Mouse (Mus musculus): ENCODE results near the gene Rpl18.

Gene Rpl18

GRCm38 (mm10) chr7:45727625-45728024 is 12.4 kb downstream of the Rpl18 start:
- TF ChIP-seq GATA4 (IDR thresholded peaks at IDR 0.05; ENCODE audit: insufficient replicate concordance, low read length) = no peak

DNA sequence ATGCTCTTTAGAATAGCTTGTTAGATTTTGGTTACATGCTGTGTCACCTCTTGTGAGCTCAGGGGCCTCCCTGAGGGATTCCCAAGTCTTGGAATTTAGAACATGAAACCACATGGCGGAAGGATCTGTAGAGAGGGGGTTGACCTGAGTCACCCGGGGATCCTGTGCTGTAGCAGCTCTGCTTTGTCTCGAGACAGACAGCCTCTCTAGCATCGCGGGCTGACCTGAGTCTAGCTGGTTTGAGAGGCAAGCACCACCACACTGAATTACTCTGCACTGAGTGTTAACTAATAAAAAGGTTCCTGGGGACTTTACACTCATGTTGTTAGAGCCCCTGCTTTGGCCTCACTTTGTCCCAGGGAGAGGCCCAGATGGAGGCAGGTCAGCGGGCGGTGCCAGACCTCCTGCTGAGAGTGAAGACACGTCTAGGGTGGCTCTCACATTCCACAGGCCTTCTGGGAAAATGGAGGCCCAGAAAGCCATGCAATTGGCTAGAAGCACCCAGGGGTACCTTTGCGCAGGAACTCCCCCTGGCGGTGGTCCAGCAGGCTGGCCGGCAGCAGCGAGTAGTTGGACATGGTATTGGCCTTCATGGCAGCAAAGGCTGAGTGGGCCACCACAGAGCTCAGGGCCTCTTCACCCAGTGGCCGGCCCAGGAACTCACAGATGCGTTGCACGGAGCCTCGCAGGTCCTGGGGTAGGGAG is 15.6 kb downstream of the Rpl18 start:
- no peak for TF ChIP-seq GATA4 (IDR thresholded peaks at IDR 0.05; ENCODE audit: insufficient replicate concordance, low read length)

- TF ChIP-seq GATA4 (IDR thresholded peaks at IDR 0.05; ENCODE audit: insufficient replicate concordance, low read length) = no peak
Observed at GRCm38 (mm10) chr7:45733477-45733876, 18.2 kb downstream of the Rpl18 start.

GRCm38 (mm10) chr7:45739162-45739763 is 24.0 kb downstream of the Rpl18 start:
- no peak for TF ChIP-seq GATA4 (IDR thresholded peaks at IDR 0.05; ENCODE audit: insufficient replicate concordance, low read length)

GRCm38 (mm10) chr7:45739820-45740219 is 24.6 kb downstream of the Rpl18 start:
- TF ChIP-seq GATA4 (IDR thresholded peaks at IDR 0.05; ENCODE audit: insufficient replicate concordance, low read length) = no peak

DNA sequence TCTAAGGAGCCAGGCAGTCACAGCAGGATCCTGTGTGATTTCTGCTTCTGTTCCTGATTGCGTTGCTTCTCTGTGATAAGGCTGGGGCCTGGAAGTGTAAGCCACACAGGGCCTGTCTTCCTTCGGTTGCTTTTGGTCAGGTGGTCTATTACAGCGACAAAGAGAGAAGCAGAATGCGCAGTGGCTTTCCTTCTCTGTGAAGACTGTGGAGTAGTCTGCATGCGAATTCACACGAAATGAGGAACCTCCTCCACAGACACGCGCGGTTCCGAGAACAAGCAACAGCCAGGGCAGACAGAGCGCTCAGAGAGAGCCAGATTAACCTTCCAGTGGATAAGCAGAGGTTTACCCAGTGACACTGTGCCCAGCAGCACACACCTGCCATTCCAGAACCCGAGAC is 26.1 kb downstream of the Rpl18 start:
- no peak for TF ChIP-seq GATA4 (IDR thresholded peaks at IDR 0.05; ENCODE audit: insufficient replicate concordance, low read length)

DNA sequence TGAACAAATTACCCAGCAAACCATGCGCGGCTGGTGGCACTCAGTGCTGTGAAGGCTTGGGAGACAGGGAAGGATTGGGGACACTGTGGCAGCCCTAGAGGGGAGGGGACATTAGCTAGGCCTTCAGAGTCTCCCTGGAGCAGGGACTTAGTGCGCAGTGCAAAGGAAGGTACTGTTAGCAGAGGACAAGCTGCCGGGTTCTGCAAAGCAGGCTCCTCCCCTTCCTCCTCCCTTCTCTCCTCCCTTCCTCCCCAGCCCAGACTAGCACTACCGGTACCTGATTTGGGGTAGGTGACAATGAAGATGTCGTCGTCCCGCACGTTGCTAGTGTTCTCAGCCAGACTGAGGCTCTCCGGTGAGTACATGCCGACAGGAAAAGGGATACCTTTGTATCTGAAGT is 26.5 kb downstream of the Rpl18 start:
- no peak for TF ChIP-seq GATA4 (IDR thresholded peaks at IDR 0.05; ENCODE audit: insufficient replicate concordance, low read length)

- TF ChIP-seq GATA4 (IDR thresholded peaks at IDR 0.05; ENCODE audit: insufficient replicate concordance, low read length) = no peak
Observed at GRCm38 (mm10) chr7:45742338-45742737, 27.1 kb downstream of the Rpl18 start.

GRCm38 (mm10) chr7:45744387-45744786 is 29.1 kb downstream of the Rpl18 start:
- no peak for TF ChIP-seq GATA4 (IDR thresholded peaks at IDR 0.05; ENCODE audit: insufficient replicate concordance, low read length)

DNA sequence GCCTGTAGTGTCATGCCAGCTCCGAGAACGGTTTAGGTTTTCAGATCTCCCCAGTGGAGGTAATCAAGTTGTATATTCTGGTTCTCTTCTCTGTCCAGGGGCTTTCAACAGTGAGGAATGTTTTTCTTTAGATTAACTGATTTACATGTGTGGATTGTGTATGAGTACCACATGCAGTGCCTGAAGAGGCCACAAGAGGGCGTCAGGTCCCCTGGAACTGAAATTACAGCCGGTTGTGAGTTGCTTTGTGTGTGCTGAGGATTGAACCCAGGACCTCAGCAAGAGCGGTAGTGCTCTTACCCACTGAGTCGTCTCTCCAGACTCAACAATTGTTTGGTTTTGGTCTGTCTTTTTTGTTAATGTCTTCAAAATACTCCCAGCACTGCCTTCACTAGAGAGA is 31.3 kb downstream of the Rpl18 start:
- TF ChIP-seq GATA4 (IDR thresholded peaks at IDR 0.05; ENCODE audit: insufficient replicate concordance, low read length) = no peak

DNA sequence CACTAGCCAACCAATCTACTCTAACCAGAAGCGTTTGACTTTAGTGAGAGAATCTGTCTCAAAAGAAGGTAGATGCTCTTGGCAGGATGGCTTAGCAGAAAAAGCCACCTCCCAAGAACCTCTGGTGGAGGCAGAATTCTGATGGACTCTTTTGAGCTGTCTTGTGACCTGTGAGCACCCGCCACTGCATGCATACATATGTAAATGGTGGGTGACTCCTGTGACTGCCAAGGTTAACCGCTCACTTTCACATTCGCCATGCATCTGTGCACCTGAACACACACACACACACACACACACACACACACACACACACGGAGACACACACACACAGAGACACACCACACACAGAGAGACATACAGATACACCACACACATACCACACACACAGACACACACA is 32.2 kb downstream of the Rpl18 start:
- no peak for TF ChIP-seq GATA4 (IDR thresholded peaks at IDR 0.05; ENCODE audit: insufficient replicate concordance, low read length)

DNA sequence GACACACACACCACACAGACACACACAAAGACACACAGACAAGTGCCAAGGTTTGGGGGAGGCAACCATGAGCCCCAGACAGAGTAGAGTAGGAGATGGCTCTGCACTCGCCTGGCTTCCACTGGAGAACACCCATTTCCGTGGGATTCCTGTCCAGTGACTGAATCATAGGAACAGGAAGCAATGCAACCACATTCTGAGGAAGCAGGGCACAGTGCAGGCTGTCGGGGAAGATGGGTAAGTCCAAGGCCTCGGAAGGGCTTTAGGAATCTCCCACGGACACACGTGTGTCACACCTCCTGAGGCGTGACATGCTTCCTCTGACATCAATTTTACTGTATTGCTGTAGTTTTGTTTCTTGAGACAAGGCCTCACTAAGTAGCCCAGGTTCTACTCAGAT is 32.9 kb downstream of the Rpl18 start:
- no peak for TF ChIP-seq GATA4 (IDR thresholded peaks at IDR 0.05; ENCODE audit: insufficient replicate concordance, low read length)

DNA sequence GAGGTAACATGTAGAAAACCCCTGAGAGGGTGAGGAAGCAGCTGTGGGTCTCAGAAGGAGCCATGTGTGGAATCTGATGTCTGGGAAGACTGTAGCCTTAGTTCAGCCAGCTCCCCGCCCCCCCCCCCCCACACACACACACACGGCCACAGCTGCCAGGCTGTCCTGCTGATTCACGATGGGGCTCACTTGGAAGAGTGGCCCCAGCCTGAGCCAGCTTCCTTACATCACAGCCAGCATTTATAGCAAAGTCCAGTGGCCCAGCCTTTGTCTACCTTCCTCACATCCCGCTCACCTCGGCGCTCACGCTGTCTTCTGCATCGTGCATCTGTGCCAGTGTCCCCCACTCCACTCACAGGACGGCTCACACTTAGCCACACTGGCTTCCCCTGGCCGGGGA is 34.1 kb downstream of the Rpl18 start:
- no peak for TF ChIP-seq GATA4 (IDR thresholded peaks at IDR 0.05; ENCODE audit: insufficient replicate concordance, low read length)

GRCm38 (mm10) chr7:45750162-45750561 is 34.9 kb downstream of the Rpl18 start:
- no peak for TF ChIP-seq GATA4 (IDR thresholded peaks at IDR 0.05; ENCODE audit: insufficient replicate concordance, low read length)

DNA sequence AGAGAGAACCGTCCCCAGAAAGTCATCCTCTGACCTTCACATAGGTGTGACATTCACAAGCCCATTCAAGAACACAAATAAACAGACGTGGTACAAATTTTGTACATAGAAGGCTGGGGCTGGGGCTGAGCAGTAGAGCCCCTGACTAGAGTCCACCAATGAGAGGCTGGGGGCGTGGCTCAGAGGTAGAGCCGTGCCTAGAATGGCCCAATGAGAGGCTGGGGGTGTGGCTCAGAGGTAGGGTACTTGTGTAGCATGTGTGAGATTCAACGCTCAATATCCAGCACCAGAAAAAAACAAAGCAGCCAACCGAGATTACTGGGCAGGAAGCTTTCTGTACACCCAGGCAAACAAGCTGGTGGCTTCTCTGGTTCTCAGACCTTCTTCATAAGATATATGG is 40.4 kb downstream of the Rpl18 start:
- TF ChIP-seq GATA4 (IDR thresholded peaks at IDR 0.05; ENCODE audit: insufficient replicate concordance, low read length) = no peak

DNA sequence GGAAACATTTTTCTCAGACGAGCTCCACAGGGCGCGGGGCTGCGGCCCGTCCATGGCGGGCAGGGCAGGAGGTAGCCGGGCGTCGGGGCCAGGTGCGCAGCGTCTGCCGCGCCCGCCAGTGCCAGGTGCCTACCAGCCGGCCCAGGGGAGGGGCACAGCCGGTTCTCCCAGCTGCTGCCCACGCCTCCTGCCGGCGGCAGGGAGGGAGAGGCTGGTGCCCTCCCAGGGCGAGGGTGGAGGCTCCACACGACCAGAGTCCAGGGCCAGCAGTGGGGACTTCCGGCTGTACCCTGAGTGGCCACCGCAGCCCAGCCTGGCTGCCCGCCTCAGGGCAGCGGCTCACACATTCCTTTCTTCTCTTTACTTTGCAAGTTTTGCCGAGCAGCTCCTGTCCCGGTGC is 44.1 kb downstream of the Rpl18 start:
- no peak for TF ChIP-seq GATA4 (IDR thresholded peaks at IDR 0.05; ENCODE audit: insufficient replicate concordance, low read length)

DNA sequence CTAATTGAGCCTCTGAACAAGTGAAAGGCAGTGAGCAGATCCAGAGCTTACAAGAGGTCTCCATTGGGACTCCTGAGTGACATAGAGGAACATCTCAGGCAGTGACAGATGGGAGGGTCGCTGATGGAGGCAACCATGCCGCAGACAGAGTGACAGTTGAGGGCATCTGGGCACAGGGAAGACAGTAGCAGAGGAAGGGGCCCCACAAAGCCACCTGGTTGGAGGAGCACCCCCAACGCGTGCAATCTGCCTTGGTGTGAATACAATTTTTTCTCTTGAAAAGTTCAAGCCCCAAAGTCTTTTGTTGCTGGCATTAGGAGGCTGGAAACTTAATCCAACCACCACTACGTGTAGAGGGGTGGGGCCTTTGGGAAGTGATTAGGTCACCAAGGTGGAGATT is 44.9 kb downstream of the Rpl18 start:
- TF ChIP-seq GATA4 (IDR thresholded peaks at IDR 0.05; ENCODE audit: insufficient replicate concordance, low read length) = no peak
